Mouse (Mus musculus) mammary gland, adult 2 months (tissue): ENCODE results near the gene Gm9495. TPM values are rescaled to one million over a fixed set of nuclear protein-coding genes. Genes with fewer than 3 reads are reported as not detected.

ENCODE experiments used
- polyA plus RNA-seq: library from polyadenylated mRNA; depleted of rRNA; stranded (reverse); fragments of >200 nt; gene quantifications from 2 replicates; pipeline ENCODE4 v1.2.3, GENCODE M21; 2012; ENCODE audit warnings: low replicate concordance; rRNA removed

The Gm9495 gene
- not detected in 2 replicates for polyA plus RNA-seq

GRCm38 (mm10) chr8:69453465-69453864 is at the start of gene Gm9495:
TSS of gene Gm9495 (minus strand) at chr8:69453565.

Other genes starting within 250 kb of the Gm9495 start
- 0.86 and 3.4 TPM in 2 replicates for gene Zfp930, start 244.5 kb downstream of the Gm9495 start, polyA plus RNA-seq
- 0.08 and 0.82 TPM in 2 replicates for gene D130040H23Rik, start 182.5 kb downstream of the Gm9495 start, polyA plus RNA-seq
- gene Gm7697, start 69.4 kb upstream of the Gm9495 start, polyA plus RNA-seq, result not detected in 2 replicates
- 3.2 and 6.4 TPM in 2 replicates for gene Zfp868, start 172.0 kb upstream of the Gm9495 start, polyA plus RNA-seq
- 0.47 and 1.5 TPM in 2 replicates for gene Zfp964, start 200.9 kb upstream of the Gm9495 start, polyA plus RNA-seq